Mouse (Mus musculus): ENCODE data around the gene Ppy. TPM values are rescaled to one million over a fixed set of nuclear protein-coding genes. Genes with fewer than 3 reads are reported as not detected.

Ppy gene
- total RNA-seq, 2 experiments from 2014 or later = not detected

DNA sequence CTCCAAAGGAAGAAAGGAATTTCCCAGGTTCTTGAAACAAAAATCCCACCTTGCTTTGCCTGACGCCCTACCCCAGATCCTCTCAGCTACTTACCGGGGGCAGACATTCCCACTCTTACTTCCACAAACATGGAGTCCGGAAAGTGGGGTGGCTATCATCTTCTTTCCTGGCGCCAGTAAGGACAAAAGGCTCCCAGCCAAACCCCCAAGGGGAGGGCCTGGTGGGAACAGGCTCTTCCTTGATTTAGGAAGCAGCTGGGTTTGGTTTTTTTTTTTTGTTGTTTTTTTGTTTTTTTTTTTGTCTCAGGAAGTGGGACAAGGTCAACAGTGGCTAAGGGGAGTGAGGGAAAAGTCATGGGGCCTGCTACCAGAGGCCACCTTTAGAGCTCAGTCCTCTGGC is 49.6 kb downstream of the Ppy start:
- intact Hi-C loops (cut with DNase I) = no loop called here
- peak; percentile 70 to 74 for DNase-seq

Other genes with a start within 250 kb of the Ppy start
- 1 to 10 TPM; 6.9 to 8.0 TPM for gene Meox1, start 206.9 kb downstream of the Ppy start, total RNA-seq (2021)
- gene Sost, start 134.3 kb downstream of the Ppy start, total RNA-seq (2021) = 1 to 10 TPM; 2.1 to 2.7 TPM
- not detected for gene Cfap97d1, start 117.0 kb downstream of the Ppy start, total RNA-seq (2021)
- gene Dusp3, start 114.3 kb downstream of the Ppy start, total RNA-seq (2021) = 100 to 1,000 TPM; 113 to 123 TPM
- gene Mpp3, start 72.9 kb downstream of the Ppy start, total RNA-seq (2021) = 1 to 10 TPM; 1.7 to 1.9 TPM
- gene Cd300lg, start 59.8 kb downstream of the Ppy start, total RNA-seq (2021) = 10 to 100 TPM; 68.3 to 69.5 TPM
- gene Mpp2, start 12.8 kb downstream of the Ppy start, total RNA-seq (2021) = 1 to 10 TPM; 2.1 to 3.1 TPM
- not detected for gene Pyy, start 6.5 kb upstream of the Ppy start, total RNA-seq (2021)
- not detected for gene Nags, start 44.2 kb upstream of the Ppy start, total RNA-seq (2021)
- 10 to 100 TPM; 13.0 to 13.7 TPM for gene Tmem101, start 55.1 kb upstream of the Ppy start, total RNA-seq (2021)
- gene Lsm12, start 84.0 kb upstream of the Ppy start, total RNA-seq (2021) = 10 to 100 TPM; 44.7 to 52.6 TPM
- 10 to 100 TPM; 45.1 to 47.3 TPM for gene G6pc3, start 88.3 kb upstream of the Ppy start, total RNA-seq (2021)
- 100 to 1,000 TPM; 141 to 143 TPM for gene Hdac5, start 128.8 kb upstream of the Ppy start, total RNA-seq (2021)
- under 1 TPM; 0.14 to 0.25 TPM for gene BC030867, start 147.6 kb upstream of the Ppy start, total RNA-seq (2021)
- 1 to 10 TPM in 1 of 2 experiments, under 1 TPM in 1; 0.73 to 1.1 TPM for gene Asb16, start 167.4 kb upstream of the Ppy start, total RNA-seq (2021)
- 10 to 100 TPM; 25.2 to 26.7 TPM for gene Tmub2, start 183.6 kb upstream of the Ppy start, total RNA-seq (2021)
- gene Atxn7l3, start 195.3 kb upstream of the Ppy start, total RNA-seq (2021) = 10 to 100 TPM; 22.9 to 24.2 TPM
- 10 to 100 TPM; 57.2 to 60.4 TPM for gene Ubtf, start 218.4 kb upstream of the Ppy start, total RNA-seq (2021)